Mouse (Mus musculus) adrenal gland, postnatal 25 days (tissue): ENCODE data around the gene Itprid2. TPM values are rescaled to one million over a fixed set of nuclear protein-coding genes. Genes with fewer than 3 reads are reported as not detected.

Experiments used
- DNase-seq: peaks from one replicate; pipeline ENCODE4 v3.0.0; 2021; ENCODE audit warnings: mixed read lengths
- total RNA-seq: library from RNA; stranded (reverse); gene quantifications from 2 replicates; pipeline ENCODE4 v1.2.3, GENCODE M21; 2021

Gene Itprid2
- total RNA-seq, 1 experiment from 2014 or later = 45.5 TPM

DNA sequence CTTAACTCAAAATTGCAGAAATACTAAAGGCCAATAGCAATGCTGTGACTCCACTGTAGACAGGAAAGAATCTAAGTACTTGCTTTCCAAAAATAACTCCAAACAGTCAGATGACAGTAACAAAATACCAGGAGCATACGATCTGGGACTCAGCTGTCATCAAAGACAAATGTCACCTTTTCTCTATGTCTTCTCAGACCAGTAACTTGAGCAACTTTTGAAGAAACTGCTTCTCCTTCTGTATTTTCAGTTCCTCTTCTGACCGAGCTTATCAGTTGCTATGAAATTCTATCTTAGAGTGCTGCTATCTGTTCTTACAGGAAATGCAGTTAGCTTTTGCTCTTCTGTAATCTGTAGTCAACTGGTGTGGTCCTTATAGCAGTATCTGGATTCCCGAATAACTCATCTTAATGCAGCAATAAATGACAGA, 78.5 kb downstream of the Itprid2 start:
- no peak for DNase-seq

DNA sequence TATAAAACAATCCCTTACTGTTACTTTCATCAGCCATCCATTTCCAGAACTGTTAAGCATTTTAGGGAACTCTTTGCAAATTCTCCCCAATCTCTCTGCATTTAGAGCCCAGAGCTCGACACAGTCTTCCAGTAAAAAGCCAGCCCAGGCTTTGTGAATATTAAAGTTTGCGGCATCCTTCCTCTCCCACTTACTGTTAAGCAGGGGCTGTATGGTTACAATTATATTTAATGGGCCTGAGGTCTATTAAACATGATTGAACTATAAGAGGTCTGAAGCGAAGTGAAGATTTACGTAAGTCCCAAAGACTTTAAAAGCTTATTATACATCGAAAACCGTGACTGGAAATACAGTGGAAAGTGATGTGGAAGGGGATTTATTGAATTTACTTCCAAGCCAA, 79.6 kb downstream of the Itprid2 start:
- DNase-seq = no peak

DNA sequence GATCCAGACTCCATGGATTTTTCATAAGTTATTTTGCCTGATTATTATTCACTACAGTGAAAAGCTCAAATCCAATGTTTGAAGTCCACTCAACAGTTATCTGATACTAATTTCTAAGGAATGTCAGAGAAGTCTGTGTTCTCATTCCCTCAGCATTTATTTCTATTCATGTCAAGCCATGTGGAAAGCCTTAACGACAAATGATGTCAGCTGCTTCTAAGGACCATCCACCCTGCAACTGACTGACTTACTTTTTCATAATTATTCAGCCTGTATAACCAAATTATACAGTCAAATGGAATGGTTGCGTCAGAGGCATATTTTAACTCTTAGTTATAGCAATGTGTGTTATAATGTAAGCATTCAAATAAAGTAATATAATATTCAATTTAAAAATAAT, 80.8 kb downstream of the Itprid2 start:
- no peak for DNase-seq

DNA sequence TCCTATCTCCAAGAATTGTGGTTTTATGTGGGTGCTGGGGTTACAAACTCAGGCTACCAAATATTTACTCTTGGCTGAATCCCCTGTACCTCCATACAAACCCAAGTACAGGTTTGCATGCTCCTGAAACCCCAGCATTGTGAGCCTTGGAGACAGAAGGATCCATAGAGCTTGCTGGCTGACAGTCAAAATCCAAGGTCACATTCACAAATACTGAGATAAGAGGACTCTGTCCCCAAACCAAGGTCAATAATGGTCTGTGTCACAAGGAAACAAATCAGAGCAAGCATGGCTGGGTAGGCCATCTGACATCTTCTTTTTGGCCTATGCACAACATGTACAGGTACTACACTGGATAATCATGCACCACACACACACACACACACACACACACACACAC, 82.7 kb downstream of the Itprid2 start:
- DNase-seq = no peak

DNA sequence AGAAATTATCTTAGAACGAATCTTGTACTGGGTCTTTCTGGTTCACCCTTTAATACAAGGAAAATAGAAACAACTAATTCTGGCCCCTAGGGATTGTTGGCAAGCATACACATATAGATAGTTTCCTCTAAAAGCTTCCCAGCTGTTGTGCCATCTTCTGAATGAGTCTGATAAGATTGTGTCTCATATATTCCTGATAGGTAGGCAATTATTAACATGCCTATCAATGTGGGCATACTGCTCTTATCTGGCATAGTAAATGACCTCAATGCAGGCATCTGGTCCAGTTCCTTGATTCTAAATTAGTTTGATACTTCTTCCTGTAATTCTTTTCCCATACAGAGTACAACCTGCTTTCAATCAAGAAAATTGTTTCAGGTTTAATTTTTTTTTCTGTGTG, 87.3 kb downstream of the Itprid2 start:
- no peak for DNase-seq

Other genes starting within 250 kb of the Itprid2 start
- not detected in 2 replicates for gene Neurod1, start 178.6 kb upstream of the Itprid2 start, total RNA-seq
- 1.8 and 2.1 TPM in 2 replicates for gene Cerkl, start 178.6 kb upstream of the Itprid2 start, total RNA-seq
- gene Ppp1r1c, start 72.4 kb downstream of the Itprid2 start, total RNA-seq = not detected in 2 replicates